Mouse (Mus musculus) liver, postnatal 0 days (tissue): Measurements from ENCODE around the gene Rgl1. TPM values are rescaled to one million over a fixed set of nuclear protein-coding genes. Genes with fewer than 3 reads are reported as not detected.
A peak's percentile ranks its signal among the peaks of the same experiment; 100 is the strongest.

Experiments used
- ATAC-seq: fragments of 200-750 bp; cut with Nextera tagmentation; 2 replicates; pipeline ENCODE4 v1.8.0; 2017; ENCODE audit warnings: mild to moderate bottlenecking, moderate library complexity
- DNase-seq: peaks from one replicate; pipeline ENCODE4 v3.0.0-alpha.2; 2016
- H3K27ac ChIP-seq: fragments of 300-500 bp; sonication (generic); 2 replicates; pipeline ENCODE4 v1.5.1; 2014; ENCODE audit warnings: antibody characterized with exemption, moderate library complexity, mild to moderate bottlenecking, low read depth
- H3K27me3 ChIP-seq: fragments of 300-500 bp; sonication (generic); 2 replicates; pipeline ENCODE4 v1.6.1; 2014; ENCODE audit warnings: low read length, control low read depth, mixed read lengths; ENCODE audit not compliant: insufficient read depth
- H3K36me3 ChIP-seq: fragments of 300-500 bp; sonication (generic); replicated peaks from 2 replicates; pipeline ENCODE4 v1.6.1; 2014; ENCODE audit warnings: mild to moderate bottlenecking, control low read depth, low read length, moderate library complexity, mixed read lengths; ENCODE audit not compliant: insufficient read depth
- H3K4me1 ChIP-seq: fragments of 300-500 bp; sonication (generic); 2 replicates; pipeline ENCODE4 v1.6.1; 2014; ENCODE audit warnings: antibody characterized with exemption, mild to moderate bottlenecking, control low read depth; ENCODE audit not compliant: insufficient read depth
- H3K4me2 ChIP-seq: fragments of 300-500 bp; sonication (generic); 2 replicates; pipeline ENCODE4 v1.6.1; 2014; ENCODE audit warnings: low read depth, mild to moderate bottlenecking, low read length, moderate library complexity, mixed read lengths
- H3K4me3 ChIP-seq: fragments of 300-500 bp; sonication (generic); 2 replicates; pipeline ENCODE4 v1.5.1; 2014; ENCODE audit warnings: low read depth, low read length
- H3K9ac ChIP-seq: fragments of 300-500 bp; sonication (generic); replicated peaks from 2 replicates; pipeline ENCODE4 v1.6.1; 2014; ENCODE audit warnings: mild to moderate bottlenecking, moderate library complexity
- H3K9me3 ChIP-seq: fragments of 300-500 bp; sonication (generic); 2 replicates; pipeline ENCODE4 v1.6.1; 2016; ENCODE audit warnings: mild to moderate bottlenecking, control low read depth, low read length, mixed read lengths
- CTCF ChIP-seq: sonication (generic); IDR thresholded peaks from 2 replicates; pipeline ENCODE4 v1.5.1; 2016; ENCODE audit warnings: antibody characterized with exemption, low read depth
- EP300 ChIP-seq: IDR thresholded peaks from 2 replicates; pipeline ENCODE4 v1.6.1; 2016; ENCODE audit warnings: antibody characterized with exemption, low read depth, mild to moderate bottlenecking
- WGBS: fragments of 180-500 bp; shearing (Covaris S2); extraction: QIAGEN DNeasy Blood & Tissue Kit; methylation state at CpG from one replicate; pipeline ENCODE4 v1.1.7; 2014; ENCODE audit not compliant: insufficient replicate concordance; 5-methylcytosine and 5-hydroxymethylcytosine counted together
- polyA plus RNA-seq: library from polyadenylated mRNA; unstranded; fragments of >200 nt; fragmentation: Nextera tagmentation; extraction: Ambion mirVana; gene quantifications from 2 replicates; pipeline ENCODE4 v1.2.1, GENCODE M21; 2015

Rgl1 gene
- polyA plus RNA-seq, 1 experiment from 2014 or later = 16.2 TPM

- 90% methylated on average over 9 of the region's 9 CpGs for WGBS
- ATAC-seq = no peak
- no peak overlapping the region for H3K4me3 ChIP-seq
- TF ChIP-seq EP300 (no peak), CTCF (no peak)
- H3K27me3 ChIP-seq = peaks cover under 1% of the 10 kb centered on the region; the same call in 1 of the 2 replicates
- no peak overlapping the region for H3K4me2 ChIP-seq
- H3K4me1 ChIP-seq = no peaks in the 10 kb centered on the region
- no peak for DNase-seq
- H3K36me3 ChIP-seq = peaks cover 47% of the 10 kb centered on the region
- H3K9me3 ChIP-seq = no peaks in the 10 kb centered on the region
- no peak overlapping the region for H3K27ac ChIP-seq
- no peak overlapping the region for H3K9ac ChIP-seq
These were observed 4.9 kb upstream of the Rgl1 start for GRCm38 (mm10) chr1:152771016-152771415.

GRCm38 (mm10) chr1:152767749-152768488 is 1.8 kb upstream of the Rgl1 start:
- Histone ChIP-seq H3K9ac (no peak overlapping the region), H3K4me2 (peak overlapping the region; percentile 79), H3K4me1 (peaks cover 4% of the 10 kb centered on the region; the same call in 1 of the 2 replicates), H3K36me3 (peaks cover 33% of the 10 kb centered on the region), H3K9me3 (no peaks in the 10 kb centered on the region), H3K27me3 (peaks cover 11% of the 10 kb centered on the region; the same call in 1 of the 2 replicates), H3K27ac (0 out of 2 replicates have a peak overlapping the region, but pooled peaks have one; percentile 97), H3K4me3 (peak overlapping the region; percentile 94)
- ATAC-seq (peak; percentile 28), DNase-seq (peak; percentile 87)
- WGBS = 4% methylated on average over 5 of the region's 5 CpGs
- TF ChIP-seq EP300 (no peak), CTCF (peak; percentile 87)

- Histone ChIP-seq H3K27ac (peak overlapping the region; percentile 97), H3K4me1 (peaks cover 4% of the 10 kb centered on the region; the same call in 1 of the 2 replicates), H3K36me3 (peaks cover 24% of the 10 kb centered on the region), H3K4me2 (peak overlapping the region; percentile 79), H3K9ac (peak overlapping the region; percentile 98), H3K4me3 (peak overlapping the region; percentile 94), H3K9me3 (no peaks in the 10 kb centered on the region), H3K27me3 (peaks cover 11% of the 10 kb centered on the region; the same call in 1 of the 2 replicates)
- WGBS = 1% methylated on average over 30 of the region's 60 CpGs
- TF ChIP-seq CTCF (no peak), EP300 (no peak)
- ATAC-seq (peak; percentile 62), DNase-seq (peak; percentile 59)
These were observed 925 bp upstream of the Rgl1 start for GRCm38 (mm10) chr1:152766804-152767748.

GRCm38 (mm10) chr1:152761791-152762190 is 4.4 kb downstream of the Rgl1 start:
- TF ChIP-seq CTCF (no peak), EP300 (no peak)

GRCm38 (mm10) chr1:152750312-152750965 is 15.7 kb downstream of the Rgl1 start, which contains the start of gene Apobec4:
TSS of gene Apobec4 (plus strand) at chr1:152750551.
- WGBS = 67% methylated on average over 13 of the region's 13 CpGs

More at GRCm38 (mm10) chr1:152761791-152762190, 4.4 kb downstream of the Rgl1 start:
- H3K4me2 ChIP-seq = no peak overlapping the region
- DNase-seq (no peak), ATAC-seq (no peak)
- 31% methylated on average over 2 of the region's 2 CpGs for WGBS
- H3K27me3 ChIP-seq = peaks cover 11% of the 10 kb centered on the region; the same call in 1 of the 2 replicates
- H3K36me3 ChIP-seq = no peaks in the 10 kb centered on the region
- H3K27ac ChIP-seq = no peak overlapping the region
- H3K4me1 ChIP-seq = peaks cover 4% of the 10 kb centered on the region; the same call in 1 of the 2 replicates
- H3K4me3 ChIP-seq = no peak overlapping the region
- no peak overlapping the region for H3K9ac ChIP-seq
- H3K9me3 ChIP-seq = no peaks in the 10 kb centered on the region

More at GRCm38 (mm10) chr1:152750312-152750965, 15.7 kb downstream of the Rgl1 start, which contains the start of gene Apobec4:
- H3K36me3 ChIP-seq = no peaks in the 10 kb centered on the region
- no peaks in the 10 kb centered on the region for H3K27me3 ChIP-seq
- H3K4me3 ChIP-seq = no peak within 1 kb of the TSS
- DNase-seq (no peak), ATAC-seq (no peak)
- 0 out of 2 replicates have a peak within 1 kb of the TSS, but pooled peaks have one; percentile 31 for H3K4me2 ChIP-seq
- H3K27ac ChIP-seq = no peak within 1 kb of the TSS
- H3K9ac ChIP-seq = no peak within 1 kb of the TSS
- no peaks in the 10 kb centered on the region for H3K9me3 ChIP-seq
- no peak for TF ChIP-seq EP300
- no peak for TF ChIP-seq CTCF
- H3K4me1 ChIP-seq = no peaks in the 10 kb centered on the region
